9 mouse cellular contexts compared by ENCODE assay signal in the genomic region with DNA sequence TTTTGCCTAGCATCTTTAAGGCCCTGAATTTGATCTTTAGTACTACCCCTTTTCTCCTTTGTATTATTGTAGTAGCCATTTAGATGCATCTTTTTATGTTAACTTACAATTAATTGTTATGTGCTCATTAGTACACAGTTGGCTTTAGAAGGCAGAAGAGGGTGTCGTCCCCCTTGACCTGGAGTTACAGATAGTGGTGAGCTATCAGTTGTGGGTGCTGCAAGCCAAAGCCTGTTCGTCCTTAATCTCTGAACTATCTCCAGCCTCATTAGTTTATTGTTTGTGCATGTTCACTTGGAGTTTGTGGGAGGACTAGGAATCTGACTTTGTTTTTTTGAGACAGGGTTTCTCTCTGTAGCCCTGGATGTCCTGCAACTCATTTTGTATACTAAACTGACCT. TPM values are rescaled to one million over a fixed set of nuclear protein-coding genes. Genes with fewer than 3 reads are reported as not detected.
DNase-seq lines count a peak whose midpoint lies in the region; ATAC-seq and TF ChIP-seq lines count a peak whose summit lies in the region.
"Had no signal": no experiment of that assay in that cellular context is flagged by ENCODE, and none has a peak within 500 bp of the region (broad histone marks: within the 10 kb centered on the region; RNA-seq: fewer than 3 reads in every experiment).

No protein-coding gene starts in this region.

- 61% methylated on average over 2 of the region's 2 CpGs for WGBS in forebrain, postnatal 0 days
- 10% methylated on average over 2 of the region's 2 CpGs for WGBS in liver, embryonic 12.5 days (ENCODE audit: insufficient replicate concordance)
- 77% methylated on average over 2 of the region's 2 CpGs for WGBS in neural tube, embryonic 15.5 days

- DNase-seq in forebrain, postnatal 0 days = no peak
- no peak for DNase-seq in kidney, postnatal 14 days
- DNase-seq in left cerebral cortex, adult 2 months (ENCODE audit: extremely low spot score in 1 of 2, low spot score in 2 of 2) = no peak
- DNase-seq: heart, postnatal 10 days; left cerebral cortex, postnatal 4 days had no signal

- no peaks in the 10 kb centered on the region for H3K9me3 ChIP-seq in megakaryocyte, embryonic 14.5 days
- H3K9me3 ChIP-seq in forebrain, postnatal 0 days (ENCODE audit: low read length) = no peaks in the 10 kb centered on the region
- no peaks in the 10 kb centered on the region for H3K9me3 ChIP-seq in liver, embryonic 12.5 days (replicated peaks)
- H3K9me3 ChIP-seq in neural tube, embryonic 15.5 days (replicated peaks) = no peaks in the 10 kb centered on the region

- no peak for TF ChIP-seq CTCF in forebrain, postnatal 0 days (IDR thresholded peaks at IDR 0.05; ENCODE audit: low read depth)
- TF ChIP-seq CTCF in left cerebral cortex, adult 2 months (IDR thresholded peaks at IDR 0.05) = no peak

- no peak overlapping the region for H3K9ac ChIP-seq in forebrain, postnatal 0 days
- peak overlapping the region; percentile 80; the same call in 1 of the 2 replicates for H3K9ac ChIP-seq in liver, embryonic 12.5 days
- no peak overlapping the region for H3K9ac ChIP-seq in neural tube, embryonic 15.5 days (replicated peaks)

- intact Hi-C loops in left cerebral cortex, adult 2 months (cut with DNase I) = no loop called here

- no peaks in the 10 kb centered on the region for H3K27me3 ChIP-seq in megakaryocyte, embryonic 14.5 days (replicated peaks)
- no peaks in the 10 kb centered on the region for H3K27me3 ChIP-seq in forebrain, postnatal 0 days (ENCODE audit: insufficient read depth, low read length)
- no peaks in the 10 kb centered on the region for H3K27me3 ChIP-seq in liver, embryonic 12.5 days (replicated peaks)
- H3K27me3 ChIP-seq in neural tube, embryonic 15.5 days (replicated peaks) = no peaks in the 10 kb centered on the region

- peak overlapping the region; percentile 98 for H3K4me3 ChIP-seq in megakaryocyte, embryonic 14.5 days (replicated peaks)
- 0 out of 2 replicates have a peak overlapping the region, but pooled peaks have one; percentile 100 for H3K4me3 ChIP-seq in forebrain, postnatal 0 days (ENCODE audit: low read depth, low read length)
- peak overlapping the region; percentile 96 for H3K4me3 ChIP-seq in liver, embryonic 12.5 days
- no peak overlapping the region for H3K4me3 ChIP-seq in neural tube, embryonic 15.5 days (replicated peaks)
- no peak overlapping the region for H3K4me3 ChIP-seq in left cerebral cortex, adult 2 months

- no peak for ATAC-seq in megakaryocyte, adult 5-6 weeks (ENCODE audit: poor library complexity, severe bottlenecking)
- no peak for ATAC-seq in forebrain, postnatal 0 days
- ATAC-seq in liver, embryonic 12.5 days = no peak
- ATAC-seq in neural tube, embryonic 15.5 days (ENCODE audit: low FRiP score) = no peak

- H3K4me2 ChIP-seq in forebrain, postnatal 0 days (ENCODE audit: low read depth) = peak overlapping the region; percentile 67
- peak overlapping the region; percentile 89 for H3K4me2 ChIP-seq in liver, embryonic 12.5 days
- H3K4me2 ChIP-seq in neural tube, embryonic 15.5 days = peak overlapping the region; percentile 94

- H3K4me1 ChIP-seq in megakaryocyte, embryonic 14.5 days = peaks cover 41% of the 10 kb centered on the region
- peaks cover 25% of the 10 kb centered on the region for H3K4me1 ChIP-seq in forebrain, postnatal 0 days (ENCODE audit: insufficient read depth)
- H3K4me1 ChIP-seq in liver, embryonic 12.5 days = peaks cover 40% of the 10 kb centered on the region
- peaks cover 38% of the 10 kb centered on the region for H3K4me1 ChIP-seq in neural tube, embryonic 15.5 days

- peaks cover 76% of the 10 kb centered on the region for H3K36me3 ChIP-seq in megakaryocyte, embryonic 14.5 days (replicated peaks; ENCODE audit: low read length)
- peaks cover 26% of the 10 kb centered on the region for H3K36me3 ChIP-seq in forebrain, postnatal 0 days (ENCODE audit: insufficient read depth)
- H3K36me3 ChIP-seq in liver, embryonic 12.5 days = peaks cover 73% of the 10 kb centered on the region
- peaks cover 27% of the 10 kb centered on the region for H3K36me3 ChIP-seq in neural tube, embryonic 15.5 days

- H3K27ac ChIP-seq in forebrain, postnatal 0 days (ENCODE audit: low read depth, low read length) = no peak overlapping the region
- H3K27ac ChIP-seq in liver, embryonic 12.5 days = no peak overlapping the region
- H3K27ac ChIP-seq in neural tube, embryonic 15.5 days (replicated peaks) = no peak overlapping the region
- H3K27ac ChIP-seq in left cerebral cortex, adult 2 months = no peak overlapping the region

RNA-seq across cellular contexts. Expression of a gene that starts 3.7 kb away (rescaled TPM):
- 11.3 and 21.4 TPM in 2 replicates for polyA plus RNA-seq in megakaryocyte, embryonic 14.5 days (2012; ENCODE audit: insufficient read depth, low replicate concordance)
- 350 and 374 TPM in 2 replicates for total RNA-seq in megakaryocyte, adult 5-6 weeks (2015)
- total RNA-seq in megakaryocyte, adult 5-6 weeks (2017) = 194 and 212 TPM in 2 replicates
- total RNA-seq in forebrain, postnatal 0 days (2014; rRNA removed) = 250 and 264 TPM in 2 replicates
- 163 and 171 TPM in 2 replicates for polyA plus RNA-seq in forebrain, postnatal 0 days (2015; fragmentation: Nextera tagmentation; extraction: Ambion mirVana)
- polyA plus RNA-seq in liver, embryonic 12.5 days (2016; fragmentation: Nextera tagmentation; extraction: Ambion mirVana) = 143 TPM in 2 replicates
- polyA plus RNA-seq in neural tube, embryonic 15.5 days (2015; fragmentation: Nextera tagmentation; extraction: Ambion mirVana) = 168 and 184 TPM in 2 replicates
- total RNA-seq in left cerebral cortex, adult 2 months (2021) = 100 to 1,000 TPM; 132 to 135 TPM

RNA-seq across cellular contexts. Expression of a gene that starts 9.0 kb away (rescaled TPM):
- 0.60 and 1.8 TPM in 2 replicates for polyA plus RNA-seq in megakaryocyte, embryonic 14.5 days (2012; ENCODE audit: insufficient read depth, low replicate concordance)
- 3.9 and 4.1 TPM in 2 replicates for total RNA-seq in megakaryocyte, adult 5-6 weeks (2015)
- 6.0 and 7.5 TPM in 2 replicates for total RNA-seq in megakaryocyte, adult 5-6 weeks (2017)
- 41.8 and 43.2 TPM in 2 replicates for total RNA-seq in forebrain, postnatal 0 days (2014; rRNA removed)
- polyA plus RNA-seq in forebrain, postnatal 0 days (2015; fragmentation: Nextera tagmentation; extraction: Ambion mirVana) = 30.8 and 47.6 TPM in 2 replicates
- 11.3 and 12.0 TPM in 2 replicates for polyA plus RNA-seq in liver, embryonic 12.5 days (2016; fragmentation: Nextera tagmentation; extraction: Ambion mirVana)
- polyA plus RNA-seq in neural tube, embryonic 15.5 days (2015; fragmentation: Nextera tagmentation; extraction: Ambion mirVana) = 34.7 and 41.3 TPM in 2 replicates
- 10 to 100 TPM; 47.8 to 51.7 TPM for total RNA-seq in left cerebral cortex, adult 2 months (2021)

RNA-seq across cellular contexts. Expression of a gene that starts 41.6 kb away (rescaled TPM):
- 11.2 and 54.6 TPM in 2 replicates for polyA plus RNA-seq in megakaryocyte, embryonic 14.5 days (2012; ENCODE audit: insufficient read depth, low replicate concordance)
- 62.0 and 67.1 TPM in 2 replicates for total RNA-seq in megakaryocyte, adult 5-6 weeks (2015)
- 38.8 and 73.4 TPM in 2 replicates for total RNA-seq in megakaryocyte, adult 5-6 weeks (2017)
- 30.2 and 33.4 TPM in 2 replicates for total RNA-seq in forebrain, postnatal 0 days (2014; rRNA removed)
- 280 and 310 TPM in 2 replicates for polyA plus RNA-seq in forebrain, postnatal 0 days (2015; fragmentation: Nextera tagmentation; extraction: Ambion mirVana)
- 228 and 233 TPM in 2 replicates for polyA plus RNA-seq in liver, embryonic 12.5 days (2016; fragmentation: Nextera tagmentation; extraction: Ambion mirVana)
- polyA plus RNA-seq in neural tube, embryonic 15.5 days (2015; fragmentation: Nextera tagmentation; extraction: Ambion mirVana) = 271 and 274 TPM in 2 replicates
- total RNA-seq in left cerebral cortex, adult 2 months (2021) = 100 to 1,000 TPM; 102 to 103 TPM

Comparison
In these comparisons a context has a peak if more than half of its experiments do, and no peak if none do; other contexts are left out.
1. H3K4me3 ChIP-seq: peak in megakaryocyte, embryonic 14.5 days (single experiment), forebrain, postnatal 0 days (single experiment) and liver, embryonic 12.5 days (single experiment); none in neural tube, embryonic 15.5 days (single experiment) and left cerebral cortex, adult 2 months (single experiment).
2. Peak in every context shown above with its lines, with median percentiles within 50 percentile points of each other: H3K4me2 ChIP-seq.